Mouse (Mus musculus) neural tube, embryonic 11.5 days (tissue): ENCODE measurements around the gene Ecsit. TPM values are rescaled to one million over a fixed set of nuclear protein-coding genes. Genes with fewer than 3 reads are reported as not detected.
"Not testable (repeated sequence)": the region's sequence is repeated elsewhere in the genome, so short reads cannot be mapped to it uniquely, and the experiment has no call there.

Source experiments
- ATAC-seq: fragments of 200-750 bp; cut with Nextera tagmentation; 2 replicates; pipeline ENCODE4 v1.8.0; 2017; ENCODE audit warnings: moderate number of reproducible peaks, mild to moderate bottlenecking, moderate TSS enrichment, moderate library complexity; ENCODE audit not compliant: insufficient read depth, low FRiP score, low TSS enrichment
- DNase-seq: peaks from one replicate; pipeline ENCODE4 v3.0.0-alpha.2; 2015; ENCODE audit warnings: low spot score
- H3K27ac ChIP-seq: fragments of 300-500 bp; sonication (generic); 2 replicates; pipeline ENCODE4 v1.5.1; 2014; ENCODE audit warnings: low read depth, mild to moderate bottlenecking, low read length
- H3K27me3 ChIP-seq: fragments of 300-500 bp; sonication (generic); 2 replicates; pipeline ENCODE4 v1.6.1; 2014; ENCODE audit warnings: mild to moderate bottlenecking, low read length, mixed read lengths; ENCODE audit not compliant: control insufficient read depth, insufficient read depth
- H3K36me3 ChIP-seq: fragments of 300-500 bp; sonication (generic); 2 replicates; pipeline ENCODE4 v1.6.1; 2014; ENCODE audit warnings: mild to moderate bottlenecking, low read length, moderate library complexity, mixed read lengths; ENCODE audit not compliant: control insufficient read depth, insufficient read depth
- H3K4me1 ChIP-seq: fragments of 300-500 bp; sonication (generic); 2 replicates; pipeline ENCODE4 v1.6.1; 2014; ENCODE audit warnings: low read length, mixed read lengths; ENCODE audit not compliant: control insufficient read depth, insufficient read depth
- H3K4me2 ChIP-seq: fragments of 300-500 bp; sonication (generic); 2 replicates; pipeline ENCODE4 v1.6.1; 2014; ENCODE audit warnings: low read depth, mild to moderate bottlenecking, moderate library complexity
- H3K4me3 ChIP-seq: fragments of 300-500 bp; sonication (generic); 2 replicates; pipeline ENCODE4 v1.5.1; 2014; ENCODE audit warnings: low read depth, low read length
- H3K9ac ChIP-seq: fragments of 300-500 bp; sonication (generic); 2 replicates; pipeline ENCODE4 v1.6.1; 2014; ENCODE audit warnings: mild to moderate bottlenecking, low read length
- H3K9me3 ChIP-seq: fragments of 300-500 bp; sonication (generic); 2 replicates; pipeline ENCODE4 v1.6.1; 2016; ENCODE audit warnings: low read length; ENCODE audit not compliant: control insufficient read depth
- WGBS: fragments of 180-500 bp; shearing (Covaris S2); extraction: QIAGEN DNeasy Blood & Tissue Kit; methylation state at CpG from one replicate; pipeline ENCODE4 v1.1.7; 2014; 5-methylcytosine and 5-hydroxymethylcytosine counted together
- polyA plus RNA-seq: library from polyadenylated mRNA; unstranded; fragments of >200 nt; fragmentation: Nextera tagmentation; extraction: Ambion mirVana; gene quantifications from 2 replicates; pipeline ENCODE4 v1.2.1, GENCODE M21; 2014

Gene Ecsit
- polyA plus RNA-seq, 1 experiment from 2014 or later: 40.1 TPM

- not testable (repeated sequence) for ATAC-seq, H3K36me3 ChIP-seq
- 78% methylated on average over 5 of the region's 5 CpGs for WGBS
Observed at GRCm38 (mm10) chr9:22075778-22076177, 9.5 kb downstream of the Ecsit start.

GRCm38 (mm10) chr9:22072276-22072675 lies 13.0 kb downstream of the Ecsit start:
- H3K4me1 ChIP-seq: 0 out of 2 replicates have a peak, but pooled peaks cover 2% of the 10 kb centered on the region

More at GRCm38 (mm10) chr9:22075778-22076177, 9.5 kb downstream of the Ecsit start:
- H3K4me3 ChIP-seq, H3K4me2 ChIP-seq, H3K27ac ChIP-seq, DNase-seq, H3K9me3 ChIP-seq, H3K9ac ChIP-seq, H3K4me1 ChIP-seq, H3K27me3 ChIP-seq: not testable (repeated sequence)

GRCm38 (mm10) chr9:22070791-22071573 lies 14.3 kb downstream of the Ecsit start, which contains the start of the genes Gm49318 and Zfp653:
Gm49318 (minus strand) TSS chr9:22071259.
Zfp653 (minus strand) TSS chr9:22071376.
- Histone ChIP-seq H3K4me1 (0 out of 2 replicates have a peak, but pooled peaks cover 2% of the 10 kb centered on the region), H3K27me3 (no peaks in the 10 kb centered on the region), H3K9me3 (no peaks in the 10 kb centered on the region), H3K9ac (peak within 1 kb of the TSS; percentile 93), H3K4me2 (peak within 1 kb of the TSS; percentile 46), H3K4me3 (peak within 1 kb of the TSS; percentile 85), H3K36me3 (peaks cover 7% of the 10 kb centered on the region), H3K27ac (peak within 1 kb of the TSS; percentile 95)
- peak; percentile 98 for ATAC-seq
- peak; percentile 98 for DNase-seq
- under 1% methylated on average over 79 of the region's 87 CpGs for WGBS

More at GRCm38 (mm10) chr9:22072276-22072675, 13.0 kb downstream of the Ecsit start:
- no peaks in the 10 kb centered on the region for H3K27me3 ChIP-seq
- 92% methylated on average over 4 of the region's 4 CpGs for WGBS
- H3K9me3 ChIP-seq: no peaks in the 10 kb centered on the region
- peaks cover 4% of the 10 kb centered on the region for H3K36me3 ChIP-seq
- ATAC-seq: no peak
- no peak overlapping the region for H3K4me3 ChIP-seq
- H3K9ac ChIP-seq: no peak overlapping the region
- DNase-seq: no peak
- H3K4me2 ChIP-seq: no peak overlapping the region
- H3K27ac ChIP-seq: no peak overlapping the region

GRCm38 (mm10) chr9:22069881-22070553 lies 15.2 kb downstream of the Ecsit start:
- 0 out of 2 replicates have a peak, but pooled peaks have one; percentile 2 for ATAC-seq
- no peak overlapping the region for H3K9ac ChIP-seq
- H3K4me2 ChIP-seq: peak overlapping the region; percentile 46
- WGBS: 77% methylated on average over 4 of the region's 4 CpGs
- peaks cover 10% of the 10 kb centered on the region for H3K36me3 ChIP-seq
- H3K4me3 ChIP-seq: peak overlapping the region; percentile 85
- no peak overlapping the region for H3K27ac ChIP-seq
- H3K4me1 ChIP-seq: 0 out of 2 replicates have a peak, but pooled peaks cover 2% of the 10 kb centered on the region
- H3K27me3 ChIP-seq: no peaks in the 10 kb centered on the region
- no peak for DNase-seq
- H3K9me3 ChIP-seq: no peaks in the 10 kb centered on the region

GRCm38 (mm10) chr9:22067195-22067594 lies 18.0 kb downstream of the Ecsit start:
- peaks cover 18% of the 10 kb centered on the region for H3K36me3 ChIP-seq
- H3K9me3 ChIP-seq: no peaks in the 10 kb centered on the region
- H3K4me1 ChIP-seq: 0 out of 2 replicates have a peak, but pooled peaks cover 2% of the 10 kb centered on the region
- DNase-seq (no peak), ATAC-seq (no peak)
- no peak overlapping the region for H3K4me3 ChIP-seq
- WGBS: 84% methylated on average over 5 of the region's 5 CpGs
- H3K27ac ChIP-seq: no peak overlapping the region
- no peaks in the 10 kb centered on the region for H3K27me3 ChIP-seq
- no peak overlapping the region for H3K4me2 ChIP-seq
- H3K9ac ChIP-seq: no peak overlapping the region

- 81% methylated on average over 3 of the region's 3 CpGs for WGBS
- Histone ChIP-seq H3K9ac (no peak overlapping the region), H3K36me3 (peaks cover 18% of the 10 kb centered on the region), H3K4me3 (no peak overlapping the region), H3K27ac (no peak overlapping the region), H3K9me3 (no peaks in the 10 kb centered on the region), H3K4me2 (no peak overlapping the region), H3K27me3 (no peaks in the 10 kb centered on the region), H3K4me1 (0 out of 2 replicates have a peak, but pooled peaks cover 2% of the 10 kb centered on the region)
- peak; percentile 42 for DNase-seq
- no peak for ATAC-seq
Observed at GRCm38 (mm10) chr9:22066433-22066832, 18.8 kb downstream of the Ecsit start.

GRCm38 (mm10) chr9:22065642-22066041 lies 19.6 kb downstream of the Ecsit start:
- Histone ChIP-seq H3K27me3 (no peaks in the 10 kb centered on the region), H3K27ac (no peak overlapping the region), H3K9me3 (no peaks in the 10 kb centered on the region), H3K4me3 (no peak overlapping the region), H3K4me2 (no peak overlapping the region), H3K36me3 (peaks cover 20% of the 10 kb centered on the region), H3K4me1 (0 out of 2 replicates have a peak, but pooled peaks cover 2% of the 10 kb centered on the region), H3K9ac (no peak overlapping the region)
- DNase-seq: no peak
- 96% methylated on average over 11 of the region's 11 CpGs for WGBS
- no peak for ATAC-seq

- ATAC-seq: no peak
- no peak overlapping the region for H3K9ac ChIP-seq
- whole genome bisulfite sequencing: 92% methylated on average over 3 of the region's 3 CpGs
- H3K4me2 ChIP-seq: no peak overlapping the region
- H3K4me1 ChIP-seq: no peaks in the 10 kb centered on the region
- no peak overlapping the region for H3K27ac ChIP-seq
- no peaks in the 10 kb centered on the region for H3K9me3 ChIP-seq
- H3K4me3 ChIP-seq: no peak overlapping the region
- no peaks in the 10 kb centered on the region for H3K27me3 ChIP-seq
- DNase-seq: no peak
- H3K36me3 ChIP-seq: peaks cover 20% of the 10 kb centered on the region
Observed at GRCm38 (mm10) chr9:22064341-22064740, 20.9 kb downstream of the Ecsit start.
